Mouse (Mus musculus): ENCODE measurements around the gene Fancd2.

The Fancd2 gene

GRCm38 (mm10) chr6:113608871-113609270 is 77.4 kb downstream of the Fancd2 start:
- DNase-seq (ENCODE audit: extremely low read depth, insufficient read length, low spot score), result no peak

- DNase-seq (ENCODE audit: extremely low read depth, insufficient read length, low spot score), result no peak
Observed at GRCm38 (mm10) chr6:113609293-113609692, 77.8 kb downstream of the Fancd2 start.

- DNase-seq (ENCODE audit: extremely low read depth, insufficient read length, low spot score), result no peak
Observed at GRCm38 (mm10) chr6:113612258-113612969, 80.9 kb downstream of the Fancd2 start.

- DNase-seq (ENCODE audit: extremely low read depth, insufficient read length, low spot score), result no peak
Observed at GRCm38 (mm10) chr6:113614152-113614551, 82.7 kb downstream of the Fancd2 start.

GRCm38 (mm10) chr6:113614997-113615396 is 83.5 kb downstream of the Fancd2 start:
- no peak for DNase-seq (ENCODE audit: extremely low read depth, insufficient read length, low spot score)

GRCm38 (mm10) chr6:113615489-113615888 is 84.0 kb downstream of the Fancd2 start:
- DNase-seq (ENCODE audit: extremely low read depth, insufficient read length, low spot score), result no peak

- peak; percentile 47 for DNase-seq (ENCODE audit: extremely low read depth, insufficient read length, low spot score)
Observed at GRCm38 (mm10) chr6:113623386-113623785, 91.9 kb downstream of the Fancd2 start.

- peak; percentile 95 for DNase-seq (ENCODE audit: extremely low read depth, insufficient read length, low spot score)
Observed at GRCm38 (mm10) chr6:113623941-113624751, 92.7 kb downstream of the Fancd2 start, which contains the start of gene Vhl. Gene Vhl (plus strand): TSS chr6:113623959.

- DNase-seq (ENCODE audit: extremely low read depth, insufficient read length, low spot score), result peak; percentile 31
Observed at GRCm38 (mm10) chr6:113624989-113625770, 93.7 kb downstream of the Fancd2 start.

GRCm38 (mm10) chr6:113630322-113630721 is 98.8 kb downstream of the Fancd2 start:
- no peak for DNase-seq (ENCODE audit: extremely low read depth, insufficient read length, low spot score)

- no peak for DNase-seq (ENCODE audit: extremely low read depth, insufficient read length, low spot score)
Observed at GRCm38 (mm10) chr6:113632863-113633262, 101.4 kb downstream of the Fancd2 start.

GRCm38 (mm10) chr6:113638302-113639040 is 107.0 kb downstream of the Fancd2 start, which contains the start of gene Irak2:
Gene Irak2 (plus strand): TSS chr6:113638467.
- DNase-seq (ENCODE audit: extremely low read depth, insufficient read length, low spot score), result peak; percentile 94

- DNase-seq (ENCODE audit: extremely low read depth, insufficient read length, low spot score), result no peak
Observed at GRCm38 (mm10) chr6:113639201-113639600, 107.7 kb downstream of the Fancd2 start.

- DNase-seq (ENCODE audit: extremely low read depth, insufficient read length, low spot score), result no peak
Observed at GRCm38 (mm10) chr6:113642605-113643004, 111.1 kb downstream of the Fancd2 start.

- DNase-seq (ENCODE audit: extremely low read depth, insufficient read length, low spot score), result peak; percentile 69
Observed at GRCm38 (mm10) chr6:113643021-113643420, 111.5 kb downstream of the Fancd2 start.

GRCm38 (mm10) chr6:113643967-113644366 is 112.5 kb downstream of the Fancd2 start:
- no peak for DNase-seq (ENCODE audit: extremely low read depth, insufficient read length, low spot score)

- DNase-seq (ENCODE audit: extremely low read depth, insufficient read length, low spot score), result no peak
Observed at GRCm38 (mm10) chr6:113644808-113645207, 113.3 kb downstream of the Fancd2 start.
